Mouse (Mus musculus) midbrain, embryonic 14.5 days (tissue): ENCODE data around the gene Tiam2. TPM values are rescaled to one million over a fixed set of nuclear protein-coding genes. Genes with fewer than 3 reads are reported as not detected.

Source experiments
- ATAC-seq: fragments of 200-750 bp; cut with Nextera tagmentation; 2 replicates; pipeline ENCODE4 v1.8.0; 2017; ENCODE audit warnings: moderate number of reproducible peaks, moderate library complexity; ENCODE audit not compliant: low FRiP score, low TSS enrichment
- DNase-seq: peaks from one replicate; pipeline ENCODE4 v3.0.0-alpha.2; 2015
- H3K27ac ChIP-seq: fragments of 300-500 bp; sonication (generic); replicated peaks from 2 replicates; pipeline ENCODE4 v1.5.1; 2014; ENCODE audit warnings: mild to moderate bottlenecking, low read depth, low read length, moderate library complexity
- H3K27me3 ChIP-seq: fragments of 300-500 bp; sonication (generic); 2 replicates; pipeline ENCODE4 v1.6.1; 2014; ENCODE audit warnings: low read length, control low read depth, mixed read lengths; ENCODE audit not compliant: control insufficient read depth, insufficient read depth
- H3K36me3 ChIP-seq: fragments of 300-500 bp; sonication (generic); 2 replicates; pipeline ENCODE4 v1.6.1; 2014; ENCODE audit warnings: low read length, control low read depth; ENCODE audit not compliant: control insufficient read depth, insufficient read depth
- H3K4me1 ChIP-seq: fragments of 300-500 bp; sonication (generic); 2 replicates; pipeline ENCODE4 v1.6.1; 2014; ENCODE audit warnings: mild to moderate bottlenecking, antibody characterized with exemption, low read length, control low read depth; ENCODE audit not compliant: control insufficient read depth, insufficient read depth
- H3K4me2 ChIP-seq: fragments of 300-500 bp; sonication (generic); 2 replicates; pipeline ENCODE4 v1.6.1; 2014; ENCODE audit warnings: mild to moderate bottlenecking, low read length, moderate library complexity
- H3K4me3 ChIP-seq: fragments of 300-500 bp; sonication (generic); replicated peaks from 2 replicates; pipeline ENCODE4 v1.5.1; 2014; ENCODE audit warnings: low read depth, low read length
- H3K9ac ChIP-seq: fragments of 300-500 bp; sonication (generic); replicated peaks from 2 replicates; pipeline ENCODE4 v1.6.1; 2014; ENCODE audit warnings: mild to moderate bottlenecking, low read length, moderate library complexity
- H3K9me3 ChIP-seq: fragments of 300-500 bp; sonication (generic); 2 replicates; pipeline ENCODE4 v1.6.1; 2016; ENCODE audit warnings: low read length, control low read depth, mixed read lengths; ENCODE audit not compliant: control insufficient read depth
- WGBS: fragments of 180-500 bp; shearing (Covaris S2); extraction: QIAGEN DNeasy Blood & Tissue Kit; methylation state at CpG from one replicate; pipeline ENCODE4 v1.1.7; 2014; 5-methylcytosine and 5-hydroxymethylcytosine counted together
- polyA plus RNA-seq: library from polyadenylated mRNA; unstranded; fragments of >200 nt; fragmentation: Nextera tagmentation; extraction: Ambion mirVana; gene quantifications from 2 replicates; pipeline ENCODE4 v1.2.1, GENCODE M21; 2014

The Tiam2 gene
- polyA plus RNA-seq, 1 experiment from 2014 or later: 3.1 TPM

- Histone ChIP-seq H3K27me3 (no peaks in the 10 kb centered on the region), H3K4me3 (no peak overlapping the region), H3K4me2 (no peak overlapping the region), H3K4me1 (no peaks in the 10 kb centered on the region), H3K27ac (no peak overlapping the region), H3K9me3 (no peaks in the 10 kb centered on the region), H3K9ac (no peak overlapping the region), H3K36me3 (no peaks in the 10 kb centered on the region)
- WGBS: 23% methylated on average over 9 of the region's 9 CpGs
- DNase-seq (no peak), ATAC-seq (no peak)
Measured at GRCm38 (mm10) chr17:3516406-3516805, 190.0 kb downstream of the Tiam2 start.

GRCm38 (mm10) chr17:3520344-3520743, 194.0 kb downstream of the Tiam2 start:
- 95% methylated on average over 5 of the region's 5 CpGs for WGBS
- no peak overlapping the region for H3K4me2 ChIP-seq
- no peaks in the 10 kb centered on the region for H3K9me3 ChIP-seq
- no peak overlapping the region for H3K4me3 ChIP-seq
- ATAC-seq (no peak), DNase-seq (no peak)
- no peak overlapping the region for H3K9ac ChIP-seq
- no peaks in the 10 kb centered on the region for H3K27me3 ChIP-seq
- H3K36me3 ChIP-seq: no peaks in the 10 kb centered on the region
- H3K27ac ChIP-seq: no peak overlapping the region
- no peaks in the 10 kb centered on the region for H3K4me1 ChIP-seq

- Histone ChIP-seq H3K27me3 (no peaks in the 10 kb centered on the region), H3K4me3 (no peak overlapping the region), H3K36me3 (no peaks in the 10 kb centered on the region), H3K4me1 (no peaks in the 10 kb centered on the region), H3K9ac (no peak overlapping the region), H3K27ac (no peak overlapping the region), H3K9me3 (no peaks in the 10 kb centered on the region), H3K4me2 (no peak overlapping the region)
- WGBS: 89% methylated on average over 6 of the region's 6 CpGs
- ATAC-seq (no peak), DNase-seq (no peak)
Measured at GRCm38 (mm10) chr17:3527841-3528471, 201.6 kb downstream of the Tiam2 start.

GRCm38 (mm10) chr17:3529523-3529922, 203.2 kb downstream of the Tiam2 start:
- no peaks in the 10 kb centered on the region for H3K9me3 ChIP-seq
- H3K36me3 ChIP-seq: no peaks in the 10 kb centered on the region
- DNase-seq (no peak), ATAC-seq (no peak)
- 74% methylated on average over 3 of the region's 3 CpGs for WGBS
- no peaks in the 10 kb centered on the region for H3K27me3 ChIP-seq
- H3K4me2 ChIP-seq: no peak overlapping the region
- no peak overlapping the region for H3K27ac ChIP-seq
- no peak overlapping the region for H3K9ac ChIP-seq
- H3K4me1 ChIP-seq: no peaks in the 10 kb centered on the region
- H3K4me3 ChIP-seq: no peak overlapping the region

GRCm38 (mm10) chr17:3530549-3530948, 204.2 kb downstream of the Tiam2 start:
- no peak overlapping the region for H3K27ac ChIP-seq
- ATAC-seq (no peak), DNase-seq (no peak)
- 61% methylated on average over 7 of the region's 7 CpGs for WGBS
- H3K27me3 ChIP-seq: no peaks in the 10 kb centered on the region
- no peak overlapping the region for H3K4me2 ChIP-seq
- no peak overlapping the region for H3K4me3 ChIP-seq
- H3K36me3 ChIP-seq: 0 out of 2 replicates have a peak, but pooled peaks cover 3% of the 10 kb centered on the region
- no peak overlapping the region for H3K9ac ChIP-seq
- no peaks in the 10 kb centered on the region for H3K9me3 ChIP-seq
- H3K4me1 ChIP-seq: no peaks in the 10 kb centered on the region

GRCm38 (mm10) chr17:3531641-3532040, 205.3 kb downstream of the Tiam2 start:
- no peak for DNase-seq
- Histone ChIP-seq H3K9ac (no peak overlapping the region), H3K27ac (no peak overlapping the region), H3K4me1 (no peaks in the 10 kb centered on the region), H3K4me3 (no peak overlapping the region), H3K36me3 (0 out of 2 replicates have a peak, but pooled peaks cover 3% of the 10 kb centered on the region), H3K4me2 (no peak overlapping the region), H3K27me3 (no peaks in the 10 kb centered on the region), H3K9me3 (no peaks in the 10 kb centered on the region)
- no peak for ATAC-seq
- 81% methylated on average over 1 of the region's 1 CpGs for WGBS

- 89% methylated on average over 4 of the region's 4 CpGs for WGBS
- Histone ChIP-seq H3K9me3 (no peaks in the 10 kb centered on the region), H3K27me3 (no peaks in the 10 kb centered on the region), H3K27ac (no peak within 1 kb of the TSS), H3K4me3 (no peak within 1 kb of the TSS), H3K36me3 (0 out of 2 replicates have a peak, but pooled peaks cover 3% of the 10 kb centered on the region), H3K9ac (no peak within 1 kb of the TSS), H3K4me2 (no peak within 1 kb of the TSS), H3K4me1 (no peaks in the 10 kb centered on the region)
- DNase-seq: no peak
- ATAC-seq: no peak
Measured at GRCm38 (mm10) chr17:3532254-3532653, 205.9 kb downstream of the Tiam2 start, which contains the start of gene Cldn20. Gene Cldn20 (plus strand): TSS chr17:3532554.

GRCm38 (mm10) chr17:3533425-3533824, 207.1 kb downstream of the Tiam2 start:
- Histone ChIP-seq H3K4me2 (no peak overlapping the region), H3K36me3 (0 out of 2 replicates have a peak, but pooled peaks cover 3% of the 10 kb centered on the region), H3K27me3 (no peaks in the 10 kb centered on the region), H3K4me3 (no peak overlapping the region), H3K4me1 (no peaks in the 10 kb centered on the region), H3K9ac (no peak overlapping the region), H3K27ac (no peak overlapping the region), H3K9me3 (no peaks in the 10 kb centered on the region)
- peak; percentile 82 for DNase-seq
- WGBS: 34% methylated on average over 1 of the region's 1 CpGs
- no peak for ATAC-seq

- no peak for DNase-seq
Measured at GRCm38 (mm10) chr17:3540304-3540703, 213.9 kb downstream of the Tiam2 start.

More at GRCm38 (mm10) chr17:3540304-3540703, 213.9 kb downstream of the Tiam2 start:
- no peak overlapping the region for H3K4me2 ChIP-seq
- 96% methylated on average over 2 of the region's 2 CpGs for WGBS
- H3K9ac ChIP-seq: no peak overlapping the region
- no peak overlapping the region for H3K27ac ChIP-seq
- peaks cover 11% of the 10 kb centered on the region for H3K36me3 ChIP-seq
- H3K4me1 ChIP-seq: no peaks in the 10 kb centered on the region
- ATAC-seq: no peak
- H3K4me3 ChIP-seq: no peak overlapping the region
- no peaks in the 10 kb centered on the region for H3K9me3 ChIP-seq
- H3K27me3 ChIP-seq: no peaks in the 10 kb centered on the region
